Mouse (Mus musculus) cerebellum, adult 2 months (tissue): ENCODE results near the gene C5ar2. TPM values are rescaled to one million over a fixed set of nuclear protein-coding genes. Genes with fewer than 3 reads are reported as not detected.

Experiments used
- DNase-seq, 2 experiments: peaks; one replicate each; pipeline ENCODE4 v3.0.0; 2021
- H3K27ac ChIP-seq: fragments of 200-500 bp; 2 replicates; pipeline ENCODE4 v1.5.1; 2012; ENCODE audit warnings: low read length, control low read depth, inconsistent platforms; ENCODE audit not compliant: insufficient read depth
- H3K27me3 ChIP-seq: fragments of 200-500 bp; 2 replicates; pipeline ENCODE4 v1.6.1; 2012; ENCODE audit warnings: inconsistent platforms, mild to moderate bottlenecking, low read length, moderate library complexity; ENCODE audit not compliant: control insufficient read depth, insufficient read depth
- H3K4me1 ChIP-seq: fragments of 200-500 bp; 2 replicates; pipeline ENCODE4 v1.6.1; 2011; ENCODE audit warnings: low read length; ENCODE audit not compliant: control insufficient read depth, insufficient read depth
- H3K4me3 ChIP-seq: fragments of 200-500 bp; replicated peaks from 2 replicates; pipeline ENCODE3; 2011; ENCODE audit warnings: mild to moderate bottlenecking, low read depth, low read length, control low read depth; ENCODE audit not compliant: insufficient read depth
- CTCF ChIP-seq: fragments of 200-500 bp; IDR thresholded peaks from 2 replicates; pipeline ENCODE4 v1.5.1; 2011; ENCODE audit warnings: low read depth, mild to moderate bottlenecking, control low read depth, low read length, moderate library complexity, borderline replicate concordance; ENCODE audit not compliant: insufficient read depth
- POLR2A ChIP-seq: fragments of 200-500 bp; IDR thresholded peaks from 2 replicates; pipeline ENCODE4 v1.6.1; 2011; ENCODE audit warnings: low read length, control low read depth, borderline replicate concordance; ENCODE audit not compliant: insufficient read depth
- WGBS: fragments of 180-500 bp; shearing (Covaris S2); methylation state at CpG from one replicate; pipeline ENCODE4 v1.1.7; 2018; 5-methylcytosine and 5-hydroxymethylcytosine counted together
- polyA plus RNA-seq: library from polyadenylated mRNA; depleted of rRNA; stranded (reverse); fragments of >200 nt; gene quantifications from 2 replicates; pipeline ENCODE4 v1.2.3, GENCODE M21; 2012

The C5ar2 gene
- polyA plus RNA-seq, 1 experiment = 0.20 TPM

GRCm38 (mm10) chr7:16213986-16214385 is 30.0 kb downstream of the C5ar2 start:
- Histone ChIP-seq H3K4me1 (no peaks in the 10 kb centered on the region), H3K27me3 (no peaks in the 10 kb centered on the region), H3K27ac (no peak overlapping the region), H3K4me3 (no peak overlapping the region)
- WGBS = 89% methylated on average over 9 of the region's 9 CpGs
- no peak for DNase-seq
- TF ChIP-seq CTCF = no peak
- no peak for TF ChIP-seq POLR2A

GRCm38 (mm10) chr7:16213196-16213595 is 30.8 kb downstream of the C5ar2 start:
- H3K27ac ChIP-seq = no peak overlapping the region
- H3K4me3 ChIP-seq = no peak overlapping the region
- H3K4me1 ChIP-seq = no peaks in the 10 kb centered on the region
- TF ChIP-seq POLR2A (no peak), CTCF (no peak)
- H3K27me3 ChIP-seq = no peaks in the 10 kb centered on the region
- WGBS = 87% methylated on average over 6 of the region's 6 CpGs
- no peak for DNase-seq

GRCm38 (mm10) chr7:16210862-16211365 is 33.0 kb downstream of the C5ar2 start:
- Histone ChIP-seq H3K27ac (no peak overlapping the region), H3K4me3 (no peak overlapping the region), H3K27me3 (no peaks in the 10 kb centered on the region), H3K4me1 (peaks cover 6% of the 10 kb centered on the region; the same call in 1 of the 2 replicates)
- TF ChIP-seq CTCF (peak; percentile 42; the same call in 1 of the 2 replicates), POLR2A (no peak)
- WGBS = 58% methylated on average over 12 of the region's 12 CpGs
- no peak for DNase-seq

- 92% methylated on average over 21 of the region's 21 CpGs for WGBS
- H3K27ac ChIP-seq = no peak overlapping the region
- TF ChIP-seq POLR2A (no peak), CTCF (no peak)
- no peak for DNase-seq
- no peak overlapping the region for H3K4me3 ChIP-seq
- H3K4me1 ChIP-seq = peaks cover 6% of the 10 kb centered on the region; the same call in 1 of the 2 replicates
- no peaks in the 10 kb centered on the region for H3K27me3 ChIP-seq
Measured at GRCm38 (mm10) chr7:16208781-16209665, 34.9 kb downstream of the C5ar2 start.

GRCm38 (mm10) chr7:16207496-16207895 is 36.5 kb downstream of the C5ar2 start:
- Histone ChIP-seq H3K27ac (no peak overlapping the region), H3K4me3 (no peak overlapping the region), H3K4me1 (peaks cover 6% of the 10 kb centered on the region; the same call in 1 of the 2 replicates), H3K27me3 (no peaks in the 10 kb centered on the region)
- 79% methylated on average over 10 of the region's 10 CpGs for WGBS
- DNase-seq = no peak
- no peak for TF ChIP-seq CTCF

GRCm38 (mm10) chr7:16207076-16207475 is 36.9 kb downstream of the C5ar2 start:
- Histone ChIP-seq H3K4me3 (no peak overlapping the region), H3K4me1 (peaks cover 6% of the 10 kb centered on the region; the same call in 1 of the 2 replicates), H3K27me3 (no peaks in the 10 kb centered on the region), H3K27ac (no peak overlapping the region)
- DNase-seq = no peak
- TF ChIP-seq CTCF = no peak
- no peak for TF ChIP-seq POLR2A
- 57% methylated on average over 7 of the region's 7 CpGs for WGBS

- WGBS = 77% methylated on average over 9 of the region's 9 CpGs
- Histone ChIP-seq H3K4me3 (no peak overlapping the region), H3K27me3 (no peaks in the 10 kb centered on the region), H3K4me1 (peaks cover 6% of the 10 kb centered on the region; the same call in 1 of the 2 replicates), H3K27ac (no peak overlapping the region)
- TF ChIP-seq CTCF (no peak), POLR2A (no peak)
- no peak for DNase-seq
Measured at GRCm38 (mm10) chr7:16204791-16205190, 39.2 kb downstream of the C5ar2 start.

GRCm38 (mm10) chr7:16203505-16203903 is 40.5 kb downstream of the C5ar2 start:
- DNase-seq = no peak

More at GRCm38 (mm10) chr7:16203505-16203903, 40.5 kb downstream of the C5ar2 start:
- H3K4me3 ChIP-seq = no peak overlapping the region
- H3K27me3 ChIP-seq = no peaks in the 10 kb centered on the region
- TF ChIP-seq CTCF = no peak
- no peak for TF ChIP-seq POLR2A
- no peak overlapping the region for H3K27ac ChIP-seq
- 91% methylated on average over 13 of the region's 13 CpGs for WGBS
- peaks cover 6% of the 10 kb centered on the region; the same call in 1 of the 2 replicates for H3K4me1 ChIP-seq
